Mouse (Mus musculus) liver, embryonic 16.5 days (tissue): ENCODE measurements around the gene Clstn3. TPM values are rescaled to one million over a fixed set of nuclear protein-coding genes. Genes with fewer than 3 reads are reported as not detected.
"Not testable (repeated sequence)": the region's sequence is repeated elsewhere in the genome, so short reads cannot be mapped to it uniquely, and the experiment has no call there.

Experiments used
- ATAC-seq: fragments of 200-750 bp; cut with Nextera tagmentation; 2 replicates; pipeline ENCODE4 v1.8.0; 2017; ENCODE audit warnings: low read depth, mild to moderate bottlenecking, moderate number of reproducible peaks, moderate library complexity
- H3K27ac ChIP-seq: fragments of 300-500 bp; sonication (generic); 2 replicates; pipeline ENCODE4 v1.5.1; 2014; ENCODE audit warnings: mild to moderate bottlenecking, low read length
- H3K27me3 ChIP-seq: fragments of 300-500 bp; sonication (generic); 2 replicates; pipeline ENCODE4 v1.6.1; 2014; ENCODE audit warnings: low read depth, low read length, mixed read lengths; ENCODE audit not compliant: control insufficient read depth, insufficient read depth
- H3K36me3 ChIP-seq: fragments of 300-500 bp; sonication (generic); 2 replicates; pipeline ENCODE4 v1.6.1; 2014; ENCODE audit warnings: mild to moderate bottlenecking; ENCODE audit not compliant: control insufficient read depth, insufficient read depth
- H3K4me1 ChIP-seq: fragments of 300-500 bp; sonication (generic); 2 replicates; pipeline ENCODE4 v1.6.1; 2014; ENCODE audit warnings: low read depth, low read length, mixed read lengths; ENCODE audit not compliant: control insufficient read depth
- H3K4me2 ChIP-seq: fragments of 300-500 bp; sonication (generic); 2 replicates; pipeline ENCODE4 v1.6.1; 2014; ENCODE audit warnings: low read depth, low read length, mixed read lengths
- H3K4me3 ChIP-seq: fragments of 300-500 bp; sonication (generic); 2 replicates; pipeline ENCODE4 v1.5.1; 2014; ENCODE audit warnings: low read depth, mild to moderate bottlenecking, low read length
- H3K9ac ChIP-seq: fragments of 300-500 bp; sonication (generic); 2 replicates; pipeline ENCODE4 v1.6.1; 2014; ENCODE audit warnings: low read depth, low read length
- H3K9me3 ChIP-seq: fragments of 300-500 bp; sonication (generic); replicated peaks from 2 replicates; pipeline ENCODE4 v1.6.1; 2016; ENCODE audit warnings: low read length; ENCODE audit not compliant: control insufficient read depth
- WGBS: fragments of 180-500 bp; shearing (Covaris S2); extraction: QIAGEN DNeasy Blood & Tissue Kit; methylation state at CpG from one replicate; pipeline ENCODE4 v1.1.7; 2014; ENCODE audit not compliant: insufficient replicate concordance; 5-methylcytosine and 5-hydroxymethylcytosine counted together
- polyA plus RNA-seq: library from polyadenylated mRNA; unstranded; fragments of >200 nt; fragmentation: Nextera tagmentation; extraction: Ambion mirVana; gene quantifications from 2 replicates; pipeline ENCODE4 v1.2.1, GENCODE M21; 2015

Clstn3 gene
- polyA plus RNA-seq, 1 experiment from 2014 or later = 5.1 TPM

DNA sequence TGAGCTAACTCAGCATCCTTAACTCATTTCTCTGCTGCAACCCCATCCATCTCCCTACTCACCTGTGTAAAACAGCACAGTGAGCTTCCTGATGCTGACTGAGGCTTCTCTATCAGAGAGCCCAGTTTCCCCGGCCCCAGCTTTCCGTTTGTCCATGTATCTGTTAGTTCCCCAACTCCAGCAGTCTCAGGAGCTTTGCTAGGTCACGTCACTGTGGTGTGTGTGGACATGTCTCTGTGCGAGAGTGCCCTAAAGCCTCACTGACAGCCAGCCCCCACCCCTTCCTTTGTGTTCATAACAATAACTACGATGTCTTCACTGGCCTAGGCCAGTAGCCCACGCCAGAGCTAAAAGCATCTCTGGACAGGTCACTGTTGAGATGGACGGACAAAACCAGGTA, 11.6 kb upstream of the Clstn3 start:
- no peak overlapping the region for H3K27ac ChIP-seq
- H3K9ac ChIP-seq = no peak overlapping the region
- H3K4me1 ChIP-seq = peaks cover 45% of the 10 kb centered on the region
- no peak for ATAC-seq
- no peaks in the 10 kb centered on the region for H3K9me3 ChIP-seq
- WGBS = 67% methylated on average over 7 of the region's 7 CpGs
- H3K27me3 ChIP-seq = no peaks in the 10 kb centered on the region
- H3K4me3 ChIP-seq = no peak overlapping the region
- no peaks in the 10 kb centered on the region for H3K36me3 ChIP-seq
- no peak overlapping the region for H3K4me2 ChIP-seq

DNA sequence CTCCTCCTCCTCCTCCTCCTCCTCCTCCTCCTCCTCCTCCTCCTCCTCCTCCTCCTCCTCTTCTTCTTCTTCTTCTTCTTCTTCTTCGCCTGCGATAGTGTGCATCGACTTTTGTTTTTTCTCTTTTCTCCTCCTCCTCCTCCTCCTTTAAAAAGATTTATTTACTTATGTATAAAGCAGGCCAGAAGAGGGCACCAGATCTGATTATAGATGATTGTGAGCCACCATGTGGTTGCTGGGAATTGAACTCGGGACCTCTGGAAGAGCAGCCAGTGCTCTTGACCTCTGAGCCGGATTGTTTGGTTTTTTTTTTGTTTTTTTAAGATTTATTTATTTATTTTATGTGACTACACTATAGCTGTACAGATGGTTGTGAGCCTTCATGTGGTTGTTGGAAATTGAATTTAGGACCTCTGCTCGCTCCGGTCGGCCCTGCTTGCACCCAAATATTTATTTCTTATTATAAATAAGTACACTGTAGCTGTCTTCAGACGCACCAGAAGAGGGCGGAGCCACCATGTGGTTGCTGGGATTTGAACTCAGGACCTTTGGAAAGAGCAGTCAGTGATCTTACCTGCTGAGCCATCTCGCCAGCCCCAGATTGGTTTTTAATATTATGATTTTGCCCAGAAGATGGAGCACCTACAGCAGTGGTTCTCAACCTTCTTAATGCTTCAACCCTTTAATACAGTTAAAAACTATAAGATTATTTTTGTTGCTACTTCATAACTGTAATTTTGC, 10.9 kb upstream of the Clstn3 start:
- not testable (repeated sequence) for H3K9ac ChIP-seq, H3K4me3 ChIP-seq, ATAC-seq, H3K27me3 ChIP-seq, H3K36me3 ChIP-seq, H3K9me3 ChIP-seq, H3K4me2 ChIP-seq, H3K27ac ChIP-seq
- H3K4me1 ChIP-seq = peaks cover 44% of the 10 kb centered on the region
- 72% methylated on average over 8 of the region's 11 CpGs for WGBS

DNA sequence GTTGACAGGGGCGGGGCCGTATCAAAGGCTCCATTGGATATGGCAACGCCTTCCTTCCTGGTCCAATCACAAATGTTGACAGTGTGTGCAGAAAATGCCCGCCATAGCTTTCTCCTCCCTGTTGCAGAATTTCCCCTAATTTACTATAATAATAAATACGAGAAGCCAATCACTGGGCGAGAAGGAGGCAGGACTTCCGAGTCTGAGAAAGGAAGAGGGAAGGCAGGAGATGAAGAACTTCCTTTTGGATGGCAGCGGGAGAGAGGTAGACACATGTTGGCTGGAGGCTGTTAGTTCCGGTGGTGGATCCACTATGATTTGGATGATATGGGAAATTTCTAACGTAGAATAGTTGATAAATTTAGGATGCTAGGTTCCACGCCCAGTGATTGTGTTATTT, 10.0 kb upstream of the Clstn3 start:
- no peaks in the 10 kb centered on the region for H3K36me3 ChIP-seq
- H3K4me2 ChIP-seq = no peak overlapping the region
- 65% methylated on average over 11 of the region's 11 CpGs for WGBS
- peaks cover 43% of the 10 kb centered on the region for H3K4me1 ChIP-seq
- no peak overlapping the region for H3K4me3 ChIP-seq
- ATAC-seq = no peak
- no peaks in the 10 kb centered on the region for H3K27me3 ChIP-seq
- no peaks in the 10 kb centered on the region for H3K9me3 ChIP-seq
- H3K9ac ChIP-seq = no peak overlapping the region
- H3K27ac ChIP-seq = no peak overlapping the region

DNA sequence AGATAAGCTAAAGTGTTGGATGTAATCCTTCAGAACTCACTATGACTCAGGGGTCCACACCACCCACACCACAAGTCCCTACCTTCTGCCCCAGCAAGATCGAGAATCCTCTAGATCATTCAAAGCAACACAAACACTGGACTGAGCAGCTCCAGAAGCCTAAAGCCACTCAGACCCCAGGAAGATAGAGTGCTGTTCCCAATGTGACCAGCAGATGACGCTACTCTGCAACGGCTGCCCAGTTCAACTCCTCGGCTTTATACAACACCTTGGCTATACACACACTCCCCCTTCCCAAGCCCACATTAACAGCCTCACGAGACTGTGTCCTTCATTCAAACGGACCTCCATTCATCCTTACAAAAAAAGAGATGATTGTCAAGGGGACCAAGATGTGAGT, 8.2 kb upstream of the Clstn3 start:
- H3K4me1 ChIP-seq = peaks cover 28% of the 10 kb centered on the region
- H3K36me3 ChIP-seq = no peaks in the 10 kb centered on the region
- H3K9ac ChIP-seq = no peak overlapping the region; the same call in 1 of the 2 replicates
- no peaks in the 10 kb centered on the region for H3K9me3 ChIP-seq
- peak; percentile 35; the same call in 1 of the 2 replicates for ATAC-seq
- peak overlapping the region; percentile 49 for H3K4me2 ChIP-seq
- 15% methylated on average over 6 of the region's 6 CpGs for WGBS
- H3K27me3 ChIP-seq = no peaks in the 10 kb centered on the region
- peak overlapping the region; percentile 62; the same call in 1 of the 2 replicates for H3K27ac ChIP-seq
- peak overlapping the region; percentile 17 for H3K4me3 ChIP-seq

DNA sequence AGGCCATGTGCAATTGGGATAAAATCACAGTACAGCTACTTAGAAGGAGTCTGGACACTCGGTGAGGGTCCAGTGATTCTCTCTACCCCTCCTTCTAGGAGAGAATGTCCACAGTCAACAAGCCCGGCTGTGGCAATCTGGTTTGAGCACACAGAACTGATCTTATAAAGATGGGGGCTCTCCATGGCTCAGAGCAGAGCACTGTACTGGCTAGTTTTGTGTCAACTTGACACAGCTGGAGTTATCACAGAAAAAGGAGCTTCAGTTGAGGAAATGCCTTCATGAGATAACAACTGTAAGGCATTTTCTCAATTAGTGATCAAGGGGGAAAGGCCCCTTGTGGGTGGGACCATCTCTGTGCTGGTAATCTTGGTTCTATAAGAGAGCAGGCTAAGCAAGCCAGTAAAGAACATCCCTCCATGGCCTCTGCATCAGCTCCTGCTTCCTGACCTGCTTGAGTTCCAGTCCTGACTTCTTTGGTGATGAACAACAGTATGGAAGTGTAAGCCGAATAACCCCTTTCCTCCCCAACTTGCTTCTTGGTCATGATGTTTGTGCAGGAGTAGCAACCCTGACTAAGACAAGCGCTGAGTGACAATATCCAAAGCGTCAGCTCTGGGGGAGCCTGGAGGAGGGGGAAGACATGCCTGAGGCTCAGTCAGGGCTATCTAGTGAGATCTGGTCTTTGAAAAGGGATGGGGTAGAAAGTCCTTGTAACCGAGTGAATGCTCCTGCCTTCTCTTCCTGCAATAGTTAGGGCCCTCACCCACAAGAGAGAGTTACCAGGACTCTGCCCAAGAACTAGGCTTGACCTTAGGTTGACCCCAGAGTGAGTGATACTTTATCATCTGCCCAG, 7.4 kb upstream of the Clstn3 start:
- not testable (repeated sequence) for H3K36me3 ChIP-seq, H3K27me3 ChIP-seq, H3K9me3 ChIP-seq, H3K9ac ChIP-seq
- Histone ChIP-seq H3K4me1 (peaks cover 20% of the 10 kb centered on the region), H3K4me2 (peak overlapping the region; percentile 49), H3K4me3 (peak overlapping the region; percentile 17), H3K27ac (peak overlapping the region; percentile 62)
- WGBS = 38% methylated on average over 6 of the region's 6 CpGs
- ATAC-seq = peak; percentile 82

DNA sequence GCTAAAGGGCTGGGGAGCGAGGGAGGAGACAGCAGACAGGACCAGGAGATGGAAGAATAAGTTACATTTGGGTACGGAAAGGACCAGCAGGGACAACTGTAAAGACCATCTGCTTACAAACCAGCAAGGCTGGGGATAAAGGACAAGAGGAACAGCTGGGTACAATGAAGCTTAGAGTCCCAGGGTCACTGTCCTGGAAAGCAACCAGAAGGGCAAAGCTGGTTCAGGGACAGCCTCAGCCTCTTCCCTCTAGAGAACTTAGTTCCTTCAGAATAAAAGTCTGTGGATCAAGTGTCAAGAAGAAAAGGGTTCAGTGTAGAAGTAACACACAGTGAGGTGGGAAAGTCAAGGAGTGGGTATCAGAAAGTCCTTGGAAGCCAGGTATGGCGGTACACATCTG, 6.5 kb upstream of the Clstn3 start:
- Histone ChIP-seq H3K27ac (peak overlapping the region; percentile 35), H3K4me1 (peaks cover 19% of the 10 kb centered on the region), H3K4me3 (no peak overlapping the region), H3K27me3 (no peaks in the 10 kb centered on the region), H3K9ac (no peak overlapping the region), H3K9me3 (no peaks in the 10 kb centered on the region), H3K36me3 (no peaks in the 10 kb centered on the region), H3K4me2 (no peak overlapping the region)
- 65% methylated on average over 3 of the region's 3 CpGs for WGBS
- ATAC-seq = no peak

DNA sequence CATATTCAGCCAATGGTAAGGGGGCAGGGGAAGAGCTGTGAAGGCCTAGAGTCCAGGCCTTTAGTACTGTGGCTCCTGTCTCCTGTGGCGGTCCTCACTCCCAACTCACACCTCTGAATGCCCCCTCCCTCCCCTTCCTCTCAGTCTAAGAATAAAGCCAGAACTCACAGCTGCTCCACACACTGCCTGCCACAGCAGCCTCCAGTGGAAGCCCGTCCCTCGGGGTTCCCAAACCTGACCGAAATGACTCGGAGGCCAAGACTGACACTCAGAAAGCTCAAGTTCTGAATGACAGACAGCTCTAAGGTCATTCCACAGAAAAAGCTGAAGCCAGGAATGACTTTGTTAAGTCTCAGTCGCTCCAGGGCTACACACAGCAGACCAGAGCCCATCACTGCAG, 1.1 kb upstream of the Clstn3 start:
- H3K36me3 ChIP-seq = no peaks in the 10 kb centered on the region
- H3K27ac ChIP-seq = no peak overlapping the region
- H3K9me3 ChIP-seq = no peaks in the 10 kb centered on the region
- H3K4me3 ChIP-seq = no peak overlapping the region
- H3K4me2 ChIP-seq = no peak overlapping the region
- no peak overlapping the region for H3K9ac ChIP-seq
- peaks cover 12% of the 10 kb centered on the region; the same call in 1 of the 2 replicates for H3K4me1 ChIP-seq
- WGBS = 79% methylated on average over 6 of the region's 6 CpGs
- no peaks in the 10 kb centered on the region for H3K27me3 ChIP-seq
- no peak for ATAC-seq

DNA sequence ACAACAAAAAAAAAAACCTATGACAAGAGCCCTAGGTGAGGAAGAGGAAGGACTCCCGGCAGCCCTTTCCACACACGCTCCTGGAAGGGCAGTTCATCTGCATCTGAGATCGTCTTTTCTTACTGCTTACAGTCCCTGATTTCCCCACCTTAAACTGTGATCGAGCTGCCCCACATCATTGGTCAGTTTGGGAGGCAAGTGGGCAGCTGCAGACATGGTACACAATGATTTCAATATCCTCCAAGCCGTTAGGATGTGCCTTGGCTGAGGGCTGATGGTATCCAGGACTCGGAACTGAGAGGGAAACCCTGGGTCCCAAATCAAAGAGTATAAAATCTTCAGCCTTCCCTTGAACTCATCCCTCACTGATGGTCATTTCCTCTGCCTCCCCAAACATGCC, 705 bp upstream of the Clstn3 start:
- 55% methylated on average over 6 of the region's 6 CpGs for WGBS
- Histone ChIP-seq H3K36me3 (no peaks in the 10 kb centered on the region), H3K4me1 (peaks cover 12% of the 10 kb centered on the region; the same call in 1 of the 2 replicates), H3K27ac (no peak overlapping the region), H3K9ac (no peak overlapping the region; the same call in 1 of the 2 replicates), H3K4me3 (peak overlapping the region; percentile 48; the same call in 1 of the 2 replicates), H3K27me3 (no peaks in the 10 kb centered on the region), H3K9me3 (no peaks in the 10 kb centered on the region), H3K4me2 (peak overlapping the region; percentile 76)
- ATAC-seq = no peak

DNA sequence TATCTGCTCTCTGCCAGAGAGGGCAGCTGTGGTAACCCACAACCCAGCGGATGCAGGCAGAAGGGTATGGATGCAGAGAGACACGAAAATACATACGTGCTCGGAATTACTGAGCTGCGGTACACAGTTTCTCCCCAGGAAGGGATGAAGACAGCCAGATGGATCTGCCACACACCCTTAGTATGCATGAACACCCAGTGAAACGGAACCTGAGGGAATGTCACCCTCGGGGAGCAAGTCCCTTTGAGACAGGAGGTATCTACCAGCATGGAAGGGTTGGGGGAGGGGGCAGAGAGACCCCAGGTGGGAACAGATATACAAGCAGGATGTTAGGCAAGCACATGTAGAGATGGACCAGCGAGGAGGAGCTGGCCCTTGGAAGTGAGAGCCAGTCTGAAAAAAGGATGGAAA, 708 bp downstream of the Clstn3 start:
- no peaks in the 10 kb centered on the region for H3K9me3 ChIP-seq
- H3K36me3 ChIP-seq = no peaks in the 10 kb centered on the region
- peaks cover 12% of the 10 kb centered on the region; the same call in 1 of the 2 replicates for H3K4me1 ChIP-seq
- H3K4me2 ChIP-seq = peak overlapping the region; percentile 76
- no peaks in the 10 kb centered on the region for H3K27me3 ChIP-seq
- H3K9ac ChIP-seq = no peak overlapping the region
- 9% methylated on average over 8 of the region's 8 CpGs for WGBS
- H3K27ac ChIP-seq = no peak overlapping the region
- peak overlapping the region; percentile 48 for H3K4me3 ChIP-seq
- no peak for ATAC-seq
